Mouse (Mus musculus) liver (tissue): ENCODE data around the gene Nepro.

Source experiments
- DNase-seq: peaks from one replicate; pipeline ENCODE4 v3.0.0-alpha.2; 2020; ENCODE audit warnings: mixed read lengths

Gene Nepro

DNA sequence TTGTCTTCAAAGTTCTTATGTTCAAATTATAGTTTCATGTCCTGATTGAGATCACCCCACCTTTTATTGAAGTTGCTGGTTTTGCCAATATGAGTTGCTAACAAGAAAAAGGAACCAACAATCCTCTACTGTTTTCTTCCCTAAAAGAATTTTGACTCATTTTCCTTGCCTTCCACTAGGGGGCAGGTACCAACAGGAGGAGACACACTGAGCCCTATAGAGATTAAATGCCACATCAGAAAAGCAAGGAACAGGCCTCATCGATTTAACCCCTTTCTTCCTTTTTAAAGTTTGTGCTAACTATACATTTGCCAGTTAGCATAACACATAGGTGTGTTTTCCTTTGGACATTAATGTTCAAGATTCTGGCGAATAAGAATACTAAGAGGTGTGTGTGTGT lies 43.9 kb downstream of the Nepro start:
- DNase-seq, result no peak

- peak; percentile 22 for DNase-seq
Measured at GRCm38 (mm10) chr16:44772577-44772976, 48.5 kb downstream of the Nepro start.

- no peak for DNase-seq
Measured at GRCm38 (mm10) chr16:44773673-44774072, 49.6 kb downstream of the Nepro start.

GRCm38 (mm10) chr16:44774201-44774600 lies 50.1 kb downstream of the Nepro start:
- no peak for DNase-seq

DNA sequence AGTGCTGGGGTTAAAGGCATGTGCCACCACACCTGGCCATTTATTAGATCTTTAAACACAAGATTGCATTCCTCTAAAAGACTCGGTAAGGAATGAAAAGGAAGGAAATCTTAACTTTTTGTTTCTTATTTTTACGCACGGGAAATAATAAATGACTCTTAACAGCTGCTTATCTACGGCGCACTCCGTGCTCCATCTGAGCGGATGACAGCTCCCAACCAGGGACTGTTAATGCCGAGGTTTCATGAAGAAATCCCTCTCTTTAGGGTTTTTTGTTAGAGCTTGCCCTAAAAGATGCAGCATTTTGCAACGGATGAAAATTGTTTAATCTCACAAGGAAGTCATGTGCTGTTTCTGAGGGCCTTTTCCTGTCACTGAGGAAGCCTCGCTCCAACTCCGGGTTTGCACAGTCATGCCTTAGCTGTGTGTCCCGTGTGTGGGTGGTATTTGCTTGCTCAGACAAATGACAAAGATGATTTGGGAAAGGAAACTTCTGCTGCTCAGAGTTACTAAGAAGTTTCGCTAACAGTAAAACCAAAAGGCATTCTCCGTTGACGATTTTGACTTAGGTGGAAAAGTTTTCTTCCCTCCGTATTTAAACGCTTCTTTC lies 54.5 kb downstream of the Nepro start:
- peak; percentile 54 for DNase-seq

GRCm38 (mm10) chr16:44779494-44779893 lies 55.4 kb downstream of the Nepro start:
- DNase-seq, result peak; percentile 43

GRCm38 (mm10) chr16:44780751-44781150 lies 56.6 kb downstream of the Nepro start:
- DNase-seq, result no peak
